Mouse (Mus musculus) cerebellum, postnatal 25 days (tissue): ENCODE data around the gene Adarb2.
A peak's percentile ranks its signal among the peaks of the same experiment; 100 is the strongest.

Experiments used
- DNase-seq, 2 experiments: peaks; one replicate each; pipeline ENCODE4 v3.0.0; 2021; ENCODE audit warnings: mixed read lengths in 2 of 2

Adarb2 gene

DNA sequence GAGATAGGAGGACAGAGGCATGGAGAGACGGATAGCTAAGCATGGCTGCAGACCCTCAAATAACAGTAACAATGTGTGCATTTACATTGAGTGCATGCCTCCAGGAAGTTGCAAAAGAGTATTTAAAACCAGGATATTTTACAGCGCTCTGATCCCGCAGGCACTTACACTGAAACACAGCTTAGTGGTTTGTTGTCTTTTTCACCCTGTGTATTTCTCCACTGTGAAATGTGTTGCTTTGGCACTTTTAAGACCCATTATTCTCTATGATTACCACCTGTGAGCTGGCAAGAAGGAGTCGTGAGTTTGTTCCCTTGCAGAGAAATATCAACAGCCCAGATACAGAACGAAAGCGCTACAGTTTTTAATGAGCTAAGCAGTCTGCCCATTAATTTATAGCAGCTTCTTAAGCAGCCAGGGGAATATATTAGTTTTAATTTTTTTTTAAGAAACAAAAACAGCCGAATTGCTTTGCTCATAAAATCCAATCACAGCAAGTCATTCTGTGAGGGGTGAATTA lies 167.3 kb downstream of the Adarb2 start:
- no peak for DNase-seq

DNA sequence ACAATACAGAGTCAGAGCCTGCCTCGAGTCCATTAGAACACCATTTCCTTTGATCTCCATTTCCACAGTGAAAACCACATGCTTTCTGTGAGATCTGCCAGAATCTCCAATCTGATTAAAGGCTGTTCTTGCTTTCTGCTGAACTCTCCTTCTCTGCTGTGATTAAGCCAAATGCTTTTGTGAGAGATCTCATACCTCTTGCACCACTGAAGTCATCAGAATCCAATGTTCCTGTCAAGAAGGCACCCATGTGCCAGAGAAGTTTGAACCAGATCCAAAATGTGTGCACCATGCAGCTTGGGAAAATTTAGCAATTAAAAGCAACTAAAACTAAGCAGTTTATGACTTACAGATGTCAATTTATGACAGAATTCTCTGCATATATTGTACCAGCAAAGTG lies 185.9 kb downstream of the Adarb2 start:
- DNase-seq = no peak

- no peak for DNase-seq
Observed at GRCm38 (mm10) chr13:8400265-8401041, 197.8 kb downstream of the Adarb2 start.

DNA sequence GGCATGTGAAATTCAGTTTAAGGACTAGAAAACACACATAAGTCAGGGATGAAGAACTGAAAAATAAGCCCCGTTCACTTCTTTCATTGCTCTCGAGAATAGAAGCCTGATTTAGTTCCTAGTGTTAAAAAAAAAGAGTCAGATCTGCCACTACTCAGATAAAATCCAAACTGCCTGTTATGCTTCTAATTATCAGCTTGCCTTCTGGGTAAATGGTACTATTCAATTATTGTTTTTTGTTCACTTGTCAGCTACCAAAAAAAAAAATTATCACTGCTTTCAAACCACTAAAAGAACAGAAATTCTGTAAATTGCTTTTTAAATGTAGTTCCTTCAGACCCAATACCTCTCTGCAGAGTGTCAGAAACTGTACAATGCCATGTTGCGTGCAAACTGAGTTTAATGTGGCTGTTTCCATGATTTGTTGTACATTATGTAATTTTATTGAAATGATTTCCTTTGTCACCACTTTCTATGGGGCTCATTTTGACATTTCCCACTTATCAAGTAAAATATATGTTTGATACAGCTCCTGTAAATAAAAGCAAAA lies 199.7 kb downstream of the Adarb2 start:
- DNase-seq = no peak

GRCm38 (mm10) chr13:8406020-8406419 lies 203.4 kb downstream of the Adarb2 start:
- no peak for DNase-seq

- DNase-seq = no peak
Observed at GRCm38 (mm10) chr13:8410353-8411318, 208.0 kb downstream of the Adarb2 start.

- no peak for DNase-seq
Observed at GRCm38 (mm10) chr13:8424019-8424719, 221.5 kb downstream of the Adarb2 start.

- DNase-seq = no peak
Observed at GRCm38 (mm10) chr13:8439188-8439835, 236.6 kb downstream of the Adarb2 start.

GRCm38 (mm10) chr13:8445415-8445814 lies 242.7 kb downstream of the Adarb2 start:
- DNase-seq = no peak

- no peak for DNase-seq
Observed at GRCm38 (mm10) chr13:8448192-8448879, 245.7 kb downstream of the Adarb2 start.

GRCm38 (mm10) chr13:8451581-8451980 lies 248.9 kb downstream of the Adarb2 start:
- peak in 1 of 2 experiments; percentile 6 for DNase-seq

GRCm38 (mm10) chr13:8456886-8457285 lies 254.2 kb downstream of the Adarb2 start:
- DNase-seq = no peak

DNA sequence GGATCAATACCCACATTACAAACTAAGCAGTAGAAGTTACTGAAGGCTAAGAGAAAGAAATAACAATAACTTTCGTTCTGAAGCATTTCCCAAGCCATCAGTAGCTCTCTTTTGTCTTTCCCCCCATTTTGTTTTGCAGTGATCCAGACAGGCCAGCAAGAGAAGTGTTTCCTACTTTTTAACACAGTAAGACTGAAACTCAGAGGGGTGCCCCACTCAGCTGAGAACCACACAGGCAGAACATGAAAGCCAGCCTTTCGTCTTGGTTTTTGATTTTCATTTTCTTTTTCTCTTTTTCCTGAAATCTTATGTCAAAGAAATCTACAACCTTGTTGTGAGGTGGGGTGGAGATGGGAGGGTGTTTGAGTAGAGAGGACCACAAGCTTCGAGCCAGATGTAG lies 255.2 kb downstream of the Adarb2 start:
- DNase-seq = no peak

DNA sequence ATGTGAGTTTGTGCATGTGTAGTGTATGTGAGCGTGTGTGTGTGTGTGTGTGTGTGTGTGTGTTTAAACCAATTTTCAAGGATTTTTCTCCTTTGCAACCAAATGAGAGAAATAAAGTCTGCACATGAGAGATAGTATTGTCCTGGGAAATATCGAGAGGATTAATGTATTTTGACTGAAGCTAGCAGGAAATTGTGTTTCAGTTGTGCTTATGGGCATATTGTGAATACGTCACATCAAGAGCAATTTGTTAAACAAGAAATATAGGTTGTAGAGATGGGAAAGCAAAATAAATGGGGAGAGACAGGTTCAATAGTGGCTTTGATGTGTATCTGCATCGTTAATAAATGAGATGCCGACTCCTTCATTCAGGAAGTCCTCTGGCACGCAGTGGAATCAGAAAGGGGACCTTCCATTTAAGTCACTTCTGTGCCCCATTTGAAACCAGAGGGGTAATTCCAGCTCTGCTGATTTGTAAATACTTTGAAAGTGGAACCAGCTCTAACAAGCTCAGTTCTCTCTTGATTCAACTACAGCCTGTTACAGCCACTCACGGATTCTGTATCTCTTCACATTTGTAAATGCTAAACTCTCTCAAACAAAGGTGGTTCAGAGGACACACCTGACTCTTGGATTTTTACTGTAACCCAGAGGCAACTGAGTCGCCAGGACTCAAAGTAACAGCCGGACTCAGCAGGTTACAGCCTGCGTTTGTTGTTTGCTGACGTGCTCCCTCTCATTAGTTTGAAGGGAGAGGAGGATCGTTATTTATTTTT lies 265.1 kb downstream of the Adarb2 start:
- DNase-seq = no peak

- DNase-seq = no peak
Observed at GRCm38 (mm10) chr13:8476237-8476636, 273.6 kb downstream of the Adarb2 start.

DNA sequence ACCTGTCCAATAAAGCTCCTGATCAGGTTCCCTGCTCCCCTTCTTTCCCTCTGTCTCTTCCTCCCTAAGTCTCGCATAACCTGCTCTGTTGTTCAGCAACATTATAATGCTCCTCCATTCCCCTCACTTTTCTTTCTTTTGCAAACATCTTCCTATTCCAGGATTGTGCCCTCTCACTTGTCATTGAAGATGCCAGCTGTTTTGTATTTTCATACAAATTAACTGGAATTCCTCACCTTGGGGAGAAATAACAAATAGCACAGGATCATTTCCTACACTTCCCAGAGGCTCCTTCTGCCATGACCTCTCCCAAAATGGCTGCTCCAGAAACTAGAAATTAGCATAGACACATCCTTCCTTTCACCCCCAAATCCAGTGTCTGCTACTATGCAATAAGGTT lies 276.1 kb downstream of the Adarb2 start:
- no peak for DNase-seq

DNA sequence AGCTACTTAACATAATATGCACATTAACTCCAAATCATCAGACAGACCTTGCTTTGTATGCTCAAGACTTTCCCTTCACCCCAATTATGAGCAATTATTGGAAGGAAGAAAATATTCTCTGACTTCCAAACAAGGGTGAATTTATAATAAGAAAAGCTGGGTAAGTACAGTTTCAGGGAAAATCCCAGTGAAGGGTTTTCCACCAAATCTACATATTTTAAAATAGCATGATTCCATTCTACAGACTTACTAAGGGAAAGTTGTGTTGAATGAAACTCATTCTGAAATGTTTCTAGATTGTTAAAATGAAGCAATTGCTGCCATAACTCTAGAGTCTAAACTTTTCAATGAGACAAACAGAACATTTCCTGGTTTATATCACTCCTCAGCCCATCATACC lies 277.3 kb downstream of the Adarb2 start:
- DNase-seq = no peak

DNA sequence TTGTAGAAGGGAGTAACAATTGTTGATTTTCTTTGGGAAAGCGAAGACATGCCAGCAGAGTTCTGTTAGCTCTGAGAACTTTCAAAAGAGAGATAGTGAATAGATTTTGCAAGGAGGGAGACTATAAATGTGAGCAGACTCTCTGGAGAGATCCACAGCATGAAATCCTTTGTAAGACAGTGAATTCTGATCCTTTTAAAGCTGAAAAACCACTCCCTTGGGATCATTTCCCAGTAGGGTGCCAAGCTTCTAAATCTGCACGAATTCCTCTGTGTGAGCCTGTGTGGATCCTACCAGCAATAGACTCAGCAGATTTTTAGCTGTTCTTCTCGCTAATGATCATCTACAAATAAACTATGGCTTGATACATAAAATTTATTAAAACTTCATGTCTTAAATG lies 278.7 kb downstream of the Adarb2 start:
- no peak for DNase-seq

DNA sequence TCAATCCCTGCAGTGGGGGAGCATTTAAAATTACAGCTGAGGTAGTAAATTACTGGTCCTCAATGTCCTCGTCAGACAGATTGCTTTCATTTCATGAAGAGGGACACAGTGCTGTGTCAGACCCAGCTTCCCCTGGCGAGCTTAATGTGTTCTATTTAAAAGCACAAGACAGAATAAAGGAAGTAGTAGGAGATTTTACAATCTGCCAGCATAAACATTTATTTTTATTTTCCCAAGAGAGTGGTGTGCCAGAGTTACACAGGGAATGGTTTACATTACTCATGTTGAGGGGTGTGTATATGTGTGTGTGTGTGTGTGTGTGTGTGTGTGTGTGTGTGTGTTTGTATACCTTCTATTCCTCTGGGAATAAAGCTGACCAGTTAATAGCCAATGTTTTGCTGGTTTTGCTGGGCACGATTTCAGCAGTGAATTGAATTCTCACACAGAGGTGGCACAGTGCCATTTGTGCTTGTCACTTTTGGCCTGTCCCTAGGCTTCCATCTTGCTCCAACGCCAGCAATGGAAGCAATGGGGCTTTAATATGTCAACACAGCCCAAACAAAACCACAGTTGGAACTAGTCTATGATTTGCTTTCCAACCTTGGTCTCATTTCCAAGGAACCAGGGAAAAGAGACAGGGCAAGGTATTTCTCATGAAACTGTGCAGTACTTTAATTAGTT lies 282.1 kb downstream of the Adarb2 start:
- peak; percentile 65 to 80 for DNase-seq
